Comparison of ENCODE assay signal across 21 mouse cellular contexts in the genomic region with DNA sequence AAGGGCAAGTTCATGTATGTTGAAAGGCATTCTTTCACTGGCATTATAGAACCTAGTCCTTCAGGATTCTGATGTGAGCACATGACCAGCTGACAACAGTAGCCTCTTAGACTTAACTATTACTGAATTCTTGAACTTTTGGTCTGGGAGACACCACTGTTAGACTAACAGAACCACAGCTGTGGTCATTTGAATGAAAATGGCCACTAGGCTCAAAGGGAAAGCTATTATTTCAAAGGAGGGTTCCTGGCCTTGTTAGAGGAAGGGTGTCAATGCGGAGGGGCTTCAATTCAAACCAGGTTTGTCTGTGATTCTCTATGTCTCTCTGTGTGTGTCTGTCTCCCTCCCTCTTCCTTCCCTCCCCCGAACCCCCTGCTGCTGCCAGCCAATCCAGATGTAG. TPM values are rescaled to one million over a fixed set of nuclear protein-coding genes. Genes with fewer than 3 reads are reported as not detected.
DNase-seq lines count a peak whose midpoint lies in the region; ATAC-seq lines count a peak whose summit lies in the region.
"Had no signal": no experiment of that assay in that cellular context is flagged by ENCODE, and none has a peak within 500 bp of the region (broad histone marks: within the 10 kb centered on the region; RNA-seq: fewer than 3 reads in every experiment).

No protein-coding gene starts in this region.

- H3K9ac ChIP-seq in hindbrain, embryonic 11.5 days (ENCODE audit: low read depth, low read length): no peak overlapping the region
- no peak overlapping the region for H3K9ac ChIP-seq in midbrain, embryonic 12.5 days (replicated peaks)
- no peak overlapping the region for H3K9ac ChIP-seq in midbrain, embryonic 15.5 days
- no peak overlapping the region for H3K9ac ChIP-seq in hindbrain, embryonic 15.5 days
- H3K9ac ChIP-seq: embryonic facial prominence, embryonic 15.5 days; heart, embryonic 12.5 days; lung, embryonic 15.5 days had no signal

- no peaks in the 10 kb centered on the region for H3K36me3 ChIP-seq in hindbrain, embryonic 11.5 days (ENCODE audit: control insufficient read depth, insufficient read depth, low read length)
- peaks cover 48% of the 10 kb centered on the region for H3K36me3 ChIP-seq in hindbrain, embryonic 10.5 days
- H3K36me3 ChIP-seq in midbrain, embryonic 12.5 days: peaks cover 21% of the 10 kb centered on the region
- H3K36me3 ChIP-seq in midbrain, embryonic 15.5 days (replicated peaks): no peaks in the 10 kb centered on the region
- H3K36me3 ChIP-seq in hindbrain, embryonic 15.5 days: no peaks in the 10 kb centered on the region
- H3K36me3 ChIP-seq: embryonic facial prominence, embryonic 15.5 days; lung, embryonic 15.5 days had no signal

- H3K4me2 ChIP-seq in hindbrain, embryonic 11.5 days (replicated peaks; ENCODE audit: low read depth, low read length): 0 out of 2 replicates have a peak overlapping the region, but pooled peaks have one; percentile 3
- peak overlapping the region; percentile 16 for H3K4me2 ChIP-seq in midbrain, embryonic 12.5 days (replicated peaks)
- no peak overlapping the region for H3K4me2 ChIP-seq in midbrain, embryonic 15.5 days
- 0 out of 2 replicates have a peak overlapping the region, but pooled peaks have one; percentile 8 for H3K4me2 ChIP-seq in hindbrain, embryonic 15.5 days
- H3K4me2 ChIP-seq: embryonic facial prominence, embryonic 15.5 days; heart, embryonic 12.5 days; lung, embryonic 15.5 days had no signal

- H3K27me3 ChIP-seq in hindbrain, embryonic 11.5 days (ENCODE audit: control insufficient read depth, insufficient read depth, low read length): no peaks in the 10 kb centered on the region
- no peaks in the 10 kb centered on the region for H3K27me3 ChIP-seq in hindbrain, embryonic 10.5 days (ENCODE audit: insufficient read depth, poor library complexity, severe bottlenecking)
- no peaks in the 10 kb centered on the region for H3K27me3 ChIP-seq in midbrain, embryonic 12.5 days
- no peaks in the 10 kb centered on the region for H3K27me3 ChIP-seq in midbrain, embryonic 15.5 days (replicated peaks)
- H3K27me3 ChIP-seq in hindbrain, embryonic 15.5 days: no peaks in the 10 kb centered on the region
- H3K27me3 ChIP-seq: embryonic facial prominence, embryonic 15.5 days; heart, embryonic 12.5 days; lung, embryonic 15.5 days had no signal

- no peak for DNase-seq in hindbrain, embryonic 11.5 days (ENCODE audit: low spot score)
- no peak for DNase-seq in hindbrain, embryonic 10.5 days (ENCODE audit: low spot score)
- peak; percentile 50 for DNase-seq in ZHBTc4 (ENCODE audit: low read depth, low spot score)
- DNase-seq in left cerebral cortex, adult 9 months (ENCODE audit: low spot score in 2 of 2): no peak
- no peak for DNase-seq in urinary bladder, postnatal 25 days (ENCODE audit: low spot score)
- DNase-seq: adrenal gland, postnatal 10 days; cerebellum, adult 9-11 months; heart, postnatal 14 days; kidney, adult 2 months; kidney, postnatal 10 days; lung, postnatal 4 days; spleen, adult 18-20 months; thymus, postnatal 25 days had no signal

- no peak overlapping the region for H3K4me3 ChIP-seq in hindbrain, embryonic 11.5 days (ENCODE audit: low read depth, low read length)
- H3K4me3 ChIP-seq in hindbrain, embryonic 10.5 days: no peak overlapping the region
- no peak overlapping the region for H3K4me3 ChIP-seq in midbrain, embryonic 12.5 days
- H3K4me3 ChIP-seq in midbrain, embryonic 15.5 days: no peak overlapping the region
- H3K4me3 ChIP-seq in hindbrain, embryonic 15.5 days: no peak overlapping the region
- H3K4me3 ChIP-seq: embryonic facial prominence, embryonic 15.5 days; heart, embryonic 12.5 days; lung, embryonic 15.5 days had no signal

- no peak overlapping the region for H3K27ac ChIP-seq in hindbrain, embryonic 11.5 days (ENCODE audit: low read depth, low read length)
- no peak overlapping the region for H3K27ac ChIP-seq in hindbrain, embryonic 10.5 days
- H3K27ac ChIP-seq in midbrain, embryonic 12.5 days (replicated peaks): no peak overlapping the region
- no peak overlapping the region for H3K27ac ChIP-seq in midbrain, embryonic 15.5 days
- H3K27ac ChIP-seq in hindbrain, embryonic 15.5 days (replicated peaks): no peak overlapping the region
- H3K27ac ChIP-seq: embryonic facial prominence, embryonic 15.5 days; lung, embryonic 15.5 days had no signal

- ATAC-seq in hindbrain, embryonic 11.5 days (ENCODE audit: low FRiP score): no peak
- no peak for ATAC-seq in midbrain, embryonic 12.5 days (ENCODE audit: low FRiP score, low read depth)
- no peak for ATAC-seq in midbrain, embryonic 15.5 days (replicated peaks)
- no peak for ATAC-seq in hindbrain, embryonic 15.5 days (ENCODE audit: low FRiP score, low read depth)
- ATAC-seq: activated CD4-positive, CD25-positive, alpha-beta regulatory T cell, adult 4 months; inflammation-experienced regulatory T-cells, adult 6 months had no signal

- H3K9me3 ChIP-seq in hindbrain, embryonic 11.5 days (ENCODE audit: control insufficient read depth, low read length): no peaks in the 10 kb centered on the region
- H3K9me3 ChIP-seq in hindbrain, embryonic 10.5 days: no peaks in the 10 kb centered on the region
- H3K9me3 ChIP-seq in midbrain, embryonic 12.5 days: no peaks in the 10 kb centered on the region
- no peaks in the 10 kb centered on the region for H3K9me3 ChIP-seq in midbrain, embryonic 15.5 days
- no peaks in the 10 kb centered on the region for H3K9me3 ChIP-seq in hindbrain, embryonic 15.5 days
- H3K9me3 ChIP-seq: embryonic facial prominence, embryonic 15.5 days; heart, embryonic 12.5 days; lung, embryonic 15.5 days had no signal

- no peaks in the 10 kb centered on the region for H3K4me1 ChIP-seq in hindbrain, embryonic 11.5 days (replicated peaks; ENCODE audit: control insufficient read depth, insufficient read depth, low read length)
- peaks cover 35% of the 10 kb centered on the region for H3K4me1 ChIP-seq in hindbrain, embryonic 10.5 days (replicated peaks)
- peaks cover 23% of the 10 kb centered on the region for H3K4me1 ChIP-seq in midbrain, embryonic 12.5 days
- H3K4me1 ChIP-seq in midbrain, embryonic 15.5 days: peaks cover 33% of the 10 kb centered on the region
- H3K4me1 ChIP-seq in hindbrain, embryonic 15.5 days (replicated peaks): peaks cover 44% of the 10 kb centered on the region

- 45% methylated on average over 2 of the region's 2 CpGs for WGBS in hindbrain, embryonic 11.5 days
- 56% methylated on average over 2 of the region's 2 CpGs for WGBS in hindbrain, embryonic 10.5 days
- 61% methylated on average over 2 of the region's 2 CpGs for WGBS in midbrain, embryonic 12.5 days
- 55% methylated on average over 2 of the region's 2 CpGs for WGBS in midbrain, embryonic 15.5 days
- 52% methylated on average over 2 of the region's 2 CpGs for WGBS in hindbrain, embryonic 15.5 days

RNA-seq across cellular contexts. Expression of a gene that starts 5.8 kb away (rescaled TPM):
- polyA plus RNA-seq in hindbrain, embryonic 11.5 days (2014; fragmentation: Nextera tagmentation; extraction: Ambion mirVana): 373 and 391 TPM in 2 replicates
- polyA plus RNA-seq in hindbrain, embryonic 10.5 days (2016; fragmentation: Nextera tagmentation; extraction: Ambion mirVana): 210 and 242 TPM in 2 replicates
- polyA plus RNA-seq in midbrain, embryonic 12.5 days (2016; fragmentation: Nextera tagmentation; extraction: Ambion mirVana): 343 and 355 TPM in 2 replicates
- 246 and 247 TPM in 2 replicates for polyA plus RNA-seq in midbrain, embryonic 15.5 days (2015; fragmentation: Nextera tagmentation; extraction: Ambion mirVana)
- 218 and 222 TPM in 2 replicates for polyA plus RNA-seq in hindbrain, embryonic 15.5 days (2015; fragmentation: Nextera tagmentation; extraction: Ambion mirVana)
